Comparison of ENCODE assay signal across 8 mouse cellular contexts in the genomic region with DNA sequence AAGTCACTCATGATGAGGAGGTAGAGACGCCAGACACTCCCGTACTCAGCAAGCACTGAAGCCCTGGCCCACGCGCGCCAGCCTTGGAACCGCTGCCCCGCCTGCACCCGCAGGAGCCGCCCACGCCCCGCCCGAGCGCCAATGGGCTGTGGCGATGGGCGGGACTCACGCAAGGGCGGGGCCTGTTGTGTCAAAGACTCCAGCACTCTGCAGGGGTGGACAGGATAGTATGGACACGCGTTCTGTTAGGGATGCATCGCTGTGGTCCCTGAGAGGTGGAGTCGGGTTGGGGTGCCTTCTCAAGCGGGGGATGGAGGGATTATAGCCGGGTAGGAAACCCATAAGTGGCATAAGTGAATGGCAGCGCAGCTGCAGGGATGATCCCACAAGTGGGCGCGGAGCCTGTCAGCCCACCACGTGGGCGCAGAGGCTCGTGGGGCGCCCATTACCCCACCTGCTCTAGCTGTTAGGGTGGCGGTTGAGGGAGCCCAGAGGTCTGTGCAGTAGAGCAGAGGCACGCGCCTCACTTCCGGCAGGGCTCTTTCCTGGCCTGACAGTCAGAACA. TPM values are rescaled to one million over a fixed set of nuclear protein-coding genes. Genes with fewer than 3 reads are reported as not detected.
DNase-seq lines count a peak whose midpoint lies in the region; ATAC-seq and TF ChIP-seq lines count a peak whose summit lies in the region.

A gene (minus strand): TSS at position 109 of the 565 bp plus-strand sequence.

- whole genome bisulfite sequencing in heart, embryonic 11.5 days (ENCODE audit: insufficient replicate concordance) = 2% methylated on average over 34 of the region's 34 CpGs
- 2% methylated on average over 34 of the region's 34 CpGs for WGBS in kidney, embryonic 16.5 days
- 5% methylated on average over 34 of the region's 34 CpGs for WGBS in liver, adult 2 months

- ATAC-seq in erythroblast, adult 5-6 weeks (replicated peaks; ENCODE audit: low FRiP score, poor library complexity, severe bottlenecking) = peak; percentile 93
- peak; percentile 92 for ATAC-seq in heart, embryonic 11.5 days (replicated peaks; ENCODE audit: insufficient number of reproducible peaks, low FRiP score, low TSS enrichment)
- ATAC-seq in kidney, embryonic 16.5 days (ENCODE audit: low FRiP score, low TSS enrichment) = peak; percentile 98

- H3K9me3 ChIP-seq in heart, embryonic 11.5 days (replicated peaks; ENCODE audit: control insufficient read depth, low read length) = no peaks in the 10 kb centered on the region
- no peaks in the 10 kb centered on the region for H3K9me3 ChIP-seq in kidney, embryonic 16.5 days (ENCODE audit: low read length)

- H3K27ac ChIP-seq in heart, embryonic 11.5 days (ENCODE audit: low read depth, low read length) = peak within 1 kb of the TSS; percentile 89
- H3K27ac ChIP-seq in kidney, embryonic 16.5 days (ENCODE audit: low read length) = no peak within 1 kb of the TSS
- no peak within 1 kb of the TSS for H3K27ac ChIP-seq in liver, adult 2 months (replicated peaks; ENCODE audit: insufficient read depth, low read depth, low read length)

- H3K79me2 ChIP-seq in liver, adult 2 months (ENCODE audit: control insufficient read depth, insufficient read depth, low read length) = no peaks in the 10 kb centered on the region
- peaks cover 25% of the 10 kb centered on the region for H3K79me2 ChIP-seq in myocyte (ENCODE audit: control insufficient read depth, insufficient read depth)

- no peaks in the 10 kb centered on the region for H3K27me3 ChIP-seq in heart, embryonic 11.5 days (ENCODE audit: control insufficient read depth, insufficient read depth, low read length)
- no peaks in the 10 kb centered on the region for H3K27me3 ChIP-seq in kidney, embryonic 16.5 days (ENCODE audit: insufficient read depth, low read length)
- no peaks in the 10 kb centered on the region; the same call in 1 of the 2 replicates for H3K27me3 ChIP-seq in liver, adult 2 months (ENCODE audit: control insufficient read depth, insufficient read depth, low read length)
- H3K27me3 ChIP-seq in myocyte (ENCODE audit: control insufficient read depth, insufficient read depth, insufficient read length) = no peaks in the 10 kb centered on the region
- no peaks in the 10 kb centered on the region for H3K27me3 ChIP-seq in splenic B cell, adult 2 months (ENCODE audit: control insufficient read depth, insufficient read depth, low read length, poor library complexity, severe bottlenecking)

- peak within 1 kb of the TSS; percentile 84 for H3K9ac ChIP-seq in heart, embryonic 11.5 days (ENCODE audit: low read depth, low read length)
- peak within 1 kb of the TSS; percentile 66 for H3K9ac ChIP-seq in kidney, embryonic 16.5 days (replicated peaks; ENCODE audit: low read length)
- peak within 1 kb of the TSS; percentile 46 for H3K9ac ChIP-seq in liver, adult 2 months (ENCODE audit: low read depth, low read length)

- no peaks in the 10 kb centered on the region for H3K36me3 ChIP-seq in heart, embryonic 11.5 days (ENCODE audit: control insufficient read depth, insufficient read depth, low read length)
- no peaks in the 10 kb centered on the region for H3K36me3 ChIP-seq in kidney, embryonic 16.5 days (ENCODE audit: insufficient read depth, low read length)
- no peaks in the 10 kb centered on the region for H3K36me3 ChIP-seq in liver, adult 2 months (ENCODE audit: control insufficient read depth, insufficient read depth, low read length)
- H3K36me3 ChIP-seq in myocyte (ENCODE audit: control insufficient read depth, insufficient read depth) = no peaks in the 10 kb centered on the region
- H3K36me3 ChIP-seq in splenic B cell, adult 2 months (ENCODE audit: control insufficient read depth, insufficient read depth, low read length, poor library complexity, severe bottlenecking) = no peaks in the 10 kb centered on the region

- H3K4me3 ChIP-seq in heart, embryonic 11.5 days (ENCODE audit: low read depth, low read length) = peak within 1 kb of the TSS; percentile 74
- H3K4me3 ChIP-seq in kidney, embryonic 16.5 days (ENCODE audit: low read length) = peak within 1 kb of the TSS; percentile 63
- H3K4me3 ChIP-seq in liver, adult 2 months (ENCODE audit: insufficient read depth, low read depth, low read length) = peak within 1 kb of the TSS; percentile 65
- peak within 1 kb of the TSS; percentile 81 for H3K4me3 ChIP-seq in myocyte

- peak within 1 kb of the TSS; percentile 19 for H3ac ChIP-seq in myocyte (ENCODE audit: control insufficient read depth, insufficient read length)

- H3K4me1 ChIP-seq in heart, embryonic 11.5 days (ENCODE audit: control insufficient read depth, insufficient read depth, low read length) = no peaks in the 10 kb centered on the region; the same call in 1 of the 2 replicates
- peaks cover 17% of the 10 kb centered on the region; the same call in 1 of the 2 replicates for H3K4me1 ChIP-seq in kidney, embryonic 16.5 days (ENCODE audit: insufficient read depth, low read length)
- H3K4me1 ChIP-seq in liver, adult 2 months (ENCODE audit: control insufficient read depth, insufficient read depth, low read length) = 0 out of 2 replicates have a peak, but pooled peaks cover 2% of the 10 kb centered on the region

- H3K4me2 ChIP-seq in heart, embryonic 11.5 days = peak within 1 kb of the TSS; percentile 99
- H3K4me2 ChIP-seq in kidney, embryonic 16.5 days (replicated peaks; ENCODE audit: low read depth, low read length) = peak within 1 kb of the TSS; percentile 99
- peak within 1 kb of the TSS; percentile 91 for H3K4me2 ChIP-seq in myocyte (ENCODE audit: low read depth)

- peak; percentile 94 for DNase-seq in A20 (ENCODE audit: low read depth, low spot score)
- DNase-seq in brain, adult 2 months (ENCODE audit: low read depth, low spot score) = peak; percentile 97
- DNase-seq in liver, adult 2 months (ENCODE audit: extremely low read depth, low read depth, low spot score) = no peak
- DNase-seq in splenic B cell, adult 2 months (ENCODE audit: low read depth, low spot score) = peak; percentile 88

- TF ChIP-seq CTCF in liver, adult 2 months (IDR thresholded peaks at IDR 0.05; ENCODE audit: low read depth, low read length) = no peak

- no peak for TF ChIP-seq POLR2A in liver, adult 2 months (IDR thresholded peaks at IDR 0.05; ENCODE audit: extremely low read depth, insufficient read depth, low read length)
- TF ChIP-seq POLR2A in myocyte (IDR thresholded peaks at IDR 0.05; ENCODE audit: insufficient read length, low read depth) = peak; percentile 94

TF ChIP-seq in myocyte, 11 proteins besides CTCF, POLR2A, EP300 and RAD21:
- TF ChIP-seq MYOG (IDR thresholded peaks at IDR 0.05; ENCODE audit: control insufficient read depth in 1 of 3, insufficient read depth in 1 of 3, insufficient read length in 2 of 3, low read depth in 2 of 3) (no peak), MAX (IDR thresholded peaks at IDR 0.05; ENCODE audit: low read depth) (no peak), TCF3 (IDR thresholded peaks at IDR 0.05; ENCODE audit: insufficient read length, low read depth) (no peak), POLR2AphosphoS2 (IDR thresholded peaks at IDR 0.05; ENCODE audit: insufficient read length, low read depth) (peak; percentile 85), SRF (IDR thresholded peaks at IDR 0.05; ENCODE audit: control insufficient read depth, insufficient read length, low read depth) (no peak), MYOD1 (IDR thresholded peaks at IDR 0.05; ENCODE audit: control insufficient read depth in 1 of 3, insufficient read length in 2 of 3, low read depth in 2 of 3) (peak in 2 of 3 experiments; percentile 31 to 63), USF1 (IDR thresholded peaks at IDR 0.05; ENCODE audit: low read depth) (no peak), REST (IDR thresholded peaks at IDR 0.05; ENCODE audit: insufficient read depth, insufficient read length) (no peak), E2F4 (IDR thresholded peaks at IDR 0.05; ENCODE audit: insufficient read depth) (no peak), TCF12 (IDR thresholded peaks at IDR 0.05; ENCODE audit: insufficient read depth, poor library complexity, severe bottlenecking) (no peak), CEBPB (IDR thresholded peaks at IDR 0.05; ENCODE audit: insufficient read depth, poor library complexity, severe bottlenecking) (no peak)

RNA-seq across cellular contexts. Expression of the gene that starts here (rescaled TPM):
- 6.7 and 25.1 TPM in 2 replicates for total RNA-seq in erythroblast, adult 5-6 weeks (2015; ENCODE audit: low replicate concordance)
- 13.7 and 21.3 TPM in 2 replicates for total RNA-seq in erythroblast, adult 5-6 weeks (2017; ENCODE audit: low replicate concordance)
- 143 and 184 TPM in 2 replicates for polyA plus RNA-seq in heart, embryonic 11.5 days (2014; fragmentation: Nextera tagmentation; extraction: Ambion mirVana)
- polyA plus RNA-seq in kidney, embryonic 16.5 days (2015; fragmentation: Nextera tagmentation; extraction: Ambion mirVana) = 34.4 and 37.8 TPM in 2 replicates
- 1.8 and 3.2 TPM in 2 replicates for total RNA-seq in liver, adult 2 months (2014; rRNA removed)
- polyA plus RNA-seq in liver, adult 2 months (2012; rRNA removed) = 2.5 and 2.8 TPM in 2 replicates
- polyA plus RNA-seq in myocyte (2012; fragmentation: generic; extraction: Trizol) = 74.9 TPM
